Mouse (Mus musculus) CD4-positive, CD25-positive, alpha-beta regulatory T cell (primary cell): ENCODE results near the gene Otub2. TPM values are rescaled to one million over a fixed set of nuclear protein-coding genes. Genes with fewer than 3 reads are reported as not detected.

Experiments
- polyA plus RNA-seq: library from polyadenylated mRNA; unstranded; fragments of 100-300 nt; shearing (Covaris generic); gene quantifications from one replicate; pipeline ENCODE4 v1.2.1, GENCODE M21; 2017

Otub2 gene
- polyA plus RNA-seq: 1.8 TPM

GRCm38 (mm10) chr12:103388505-103389347, at the start of gene Otub2:
TSS of gene Otub2 (plus strand) at chr12:103388682.

GRCm38 (mm10) chr12:103355746-103356414, 32.6 kb upstream of the Otub2 start, which contains the start of gene Asb2:
TSS of gene Asb2 (minus strand) at chr12:103356001.

DNA sequence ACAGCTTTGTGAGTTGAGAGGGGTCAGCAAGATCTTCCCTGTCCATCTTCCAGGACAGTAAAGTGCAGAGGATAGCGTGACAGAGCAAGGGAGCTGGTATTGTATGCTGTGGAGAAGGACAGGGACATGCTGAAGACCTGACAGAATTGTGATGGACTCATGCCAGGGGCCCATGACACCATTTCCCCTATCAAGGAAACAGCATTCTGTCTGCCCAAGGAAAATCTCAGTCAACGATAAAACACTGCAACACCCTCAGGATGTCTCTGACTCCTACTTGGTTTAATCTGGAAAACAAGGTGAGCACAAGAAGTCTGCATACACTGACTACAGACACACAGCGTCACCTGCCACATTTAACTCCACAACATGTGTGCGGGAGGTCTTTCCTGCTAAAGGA, 19.2 kb downstream of the Otub2 start, which contains the start of gene 9330161L09Rik:
Gene 9330161L09Rik, minus strand, starts transcription at position 101 of the 400 bp plus-strand sequence.

DNA sequence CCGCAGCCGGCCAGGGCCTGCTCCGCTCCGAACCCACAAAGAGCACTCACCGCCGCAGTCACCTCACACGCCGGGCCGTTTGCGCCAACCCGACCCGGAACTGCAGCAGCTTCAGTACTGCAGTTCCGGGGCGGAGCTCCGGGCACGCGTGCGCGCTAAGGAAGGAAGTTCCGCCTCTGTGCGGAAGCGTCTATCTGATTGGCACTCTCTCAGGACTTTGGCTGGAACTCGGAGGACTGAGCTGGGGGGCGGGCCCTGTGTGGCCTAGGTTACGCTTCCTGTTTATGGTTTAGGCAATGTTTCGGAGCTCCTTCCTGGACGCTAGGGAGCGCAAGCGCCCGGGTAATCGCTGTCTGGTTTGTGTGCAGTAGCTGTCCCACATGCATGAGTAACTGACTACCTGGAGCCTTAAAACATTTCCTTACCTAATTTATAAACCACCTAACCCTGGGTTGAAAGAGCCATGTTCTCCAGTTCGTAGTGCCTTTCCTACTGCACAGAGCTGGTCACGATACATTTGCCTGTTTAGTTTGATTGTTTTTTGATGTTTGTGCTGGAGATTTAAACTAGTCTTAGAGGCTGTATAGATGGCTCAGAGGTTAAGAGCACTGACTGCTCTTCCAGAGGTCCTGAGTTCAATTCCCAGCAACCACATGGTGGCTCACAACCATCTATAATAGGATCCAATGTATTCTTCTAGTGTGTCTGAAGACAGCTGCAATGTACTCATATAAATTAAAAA, 37.4 kb downstream of the Otub2 start, which contains the start of gene Ddx24:
Gene Ddx24, minus strand, starts transcription at position 102 of the 742 bp plus-strand sequence.

DNA sequence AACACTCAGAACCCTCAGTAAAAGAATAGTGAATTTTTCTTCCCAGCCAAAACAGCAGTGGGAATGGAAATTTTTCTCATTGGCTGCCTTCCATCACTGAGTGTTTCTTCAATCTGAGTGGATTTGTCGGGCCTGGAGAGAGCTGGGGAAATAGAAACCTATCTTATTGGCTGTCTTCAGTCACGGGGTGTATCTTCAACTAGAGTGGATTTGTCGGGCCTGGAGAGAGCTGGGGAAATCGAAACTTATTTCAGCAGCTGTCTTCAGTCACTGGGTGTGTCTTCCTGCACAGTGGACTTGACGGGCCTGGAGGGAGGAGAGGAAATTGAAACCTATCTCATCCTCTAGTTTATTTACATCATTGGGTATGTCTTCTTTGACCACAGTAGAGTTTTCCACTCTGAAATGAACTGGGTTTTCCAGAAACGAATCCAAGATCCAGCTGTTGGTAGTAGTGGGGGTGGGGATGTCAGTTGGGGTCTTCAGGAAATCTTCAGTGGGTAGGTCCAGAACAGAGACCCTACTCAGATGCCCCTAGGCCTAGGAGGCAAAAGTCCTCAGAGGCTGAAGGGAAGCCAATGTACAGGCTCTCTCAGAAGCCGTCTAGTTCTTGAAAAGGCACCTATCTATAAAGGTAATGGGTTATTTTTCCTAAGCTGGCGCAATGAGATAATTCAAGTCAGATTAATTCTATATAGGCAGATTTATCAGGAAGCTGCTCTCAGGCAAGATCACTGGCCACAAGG, 45.7 kb downstream of the Otub2 start, which contains the start of gene Ifi27:
Gene Ifi27, plus strand, starts transcription at position 226 of the 746 bp plus-strand sequence.

DNA sequence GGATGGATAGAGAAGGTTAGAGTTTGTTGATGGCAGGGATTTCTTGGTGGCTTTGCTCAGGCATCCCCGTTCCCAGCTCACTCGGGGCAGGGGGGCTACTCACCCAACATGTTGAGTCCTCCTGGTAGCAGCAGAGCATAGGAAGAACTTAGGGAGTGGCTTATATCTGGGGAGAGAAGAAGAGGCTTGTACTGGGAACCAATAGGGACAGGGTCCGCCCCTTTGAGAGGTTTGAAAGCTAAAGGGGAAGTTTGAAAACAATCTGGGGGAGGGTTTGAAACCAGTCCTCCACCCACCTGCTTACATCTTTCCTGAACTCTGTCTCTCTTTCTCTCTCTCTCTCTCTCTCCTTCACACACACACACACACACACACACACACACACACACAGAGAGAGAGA, 55.0 kb downstream of the Otub2 start, which contains the start of gene Ifi27l2a:
Gene Ifi27l2a, minus strand, starts transcription at position 157 of the 400 bp plus-strand sequence.

Other genes with a start within 250 kb of the Otub2 start
- gene Prima1, start 146.5 kb upstream of the Otub2 start, polyA plus RNA-seq: not detected
- gene Fam181a, start 77.7 kb upstream of the Otub2 start, polyA plus RNA-seq: not detected
- 16.8 TPM for gene Asb2, start 32.7 kb upstream of the Otub2 start, polyA plus RNA-seq
- gene 9330161L09Rik, start 19.1 kb downstream of the Otub2 start, polyA plus RNA-seq: 1.3 TPM
- 184 TPM for gene Ddx24, start 37.1 kb downstream of the Otub2 start, polyA plus RNA-seq
- gene Ifi27, start 45.5 kb downstream of the Otub2 start, polyA plus RNA-seq: 375 TPM
- 1,287 TPM for gene Ifi27l2a, start 55.0 kb downstream of the Otub2 start, polyA plus RNA-seq
- not detected for gene Ifi27l2b, start 68.5 kb downstream of the Otub2 start, polyA plus RNA-seq
- 0.12 TPM for gene Ppp4r4, start 143.6 kb downstream of the Otub2 start, polyA plus RNA-seq
- not detected for gene Serpina10, start 242.8 kb downstream of the Otub2 start, polyA plus RNA-seq